Mouse (Mus musculus): Measurements from ENCODE around the gene Ascc1. TPM values are rescaled to one million over a fixed set of nuclear protein-coding genes. Genes with fewer than 3 reads are reported as not detected.
A peak's percentile ranks its signal among the peaks of the same experiment; 100 is the strongest.

The Ascc1 gene
- polyA plus RNA-seq, 1 experiment from 2014 or later = 47.8 TPM

- Histone ChIP-seq H3K4me1 (peaks cover 52% of the 10 kb centered on the region), H3K9ac (no peak overlapping the region), H3K9me3 (replicated peaks) (no peaks in the 10 kb centered on the region), H3K27ac (replicated peaks) (peak overlapping the region; percentile 83), H3K27me3 (no peaks in the 10 kb centered on the region), H3K4me2 (replicated peaks) (no peak overlapping the region), H3K36me3 (no peaks in the 10 kb centered on the region), H3K4me3 (replicated peaks) (no peak overlapping the region)
- ATAC-seq (ENCODE audit: insufficient number of reproducible peaks, low FRiP score, low TSS enrichment, low read depth) = no peak
- 71% methylated on average over 5 of the region's 5 CpGs for WGBS
These were observed 24.8 kb upstream of the Ascc1 start for GRCm38 (mm10) chr10:59977715-59978343.

GRCm38 (mm10) chr10:59978401-59978800 lies 24.2 kb upstream of the Ascc1 start:
- ATAC-seq (ENCODE audit: insufficient number of reproducible peaks, low FRiP score, low TSS enrichment, low read depth) = no peak
- Histone ChIP-seq H3K27me3 (no peaks in the 10 kb centered on the region), H3K4me2 (replicated peaks) (no peak overlapping the region), H3K4me1 (peaks cover 47% of the 10 kb centered on the region), H3K36me3 (no peaks in the 10 kb centered on the region), H3K4me3 (replicated peaks) (no peak overlapping the region), H3K27ac (replicated peaks) (peak overlapping the region; percentile 83), H3K9ac (no peak overlapping the region), H3K9me3 (replicated peaks) (no peaks in the 10 kb centered on the region)
- 51% methylated on average over 2 of the region's 2 CpGs for WGBS

GRCm38 (mm10) chr10:59978873-59979743 lies 23.5 kb upstream of the Ascc1 start:
- H3K9me3 ChIP-seq (replicated peaks) = no peaks in the 10 kb centered on the region
- H3K27me3 ChIP-seq = no peaks in the 10 kb centered on the region
- no peak overlapping the region for H3K9ac ChIP-seq
- H3K27ac ChIP-seq (replicated peaks) = peak overlapping the region; percentile 83
- 22% methylated on average over 11 of the region's 11 CpGs for WGBS
- no peaks in the 10 kb centered on the region for H3K36me3 ChIP-seq
- no peak overlapping the region for H3K4me3 ChIP-seq (replicated peaks)
- H3K4me2 ChIP-seq (replicated peaks) = no peak overlapping the region
- peak; percentile 74 for ATAC-seq (ENCODE audit: insufficient number of reproducible peaks, low FRiP score, low TSS enrichment, low read depth)
- H3K4me1 ChIP-seq = peaks cover 40% of the 10 kb centered on the region

GRCm38 (mm10) chr10:59980815-59981244 lies 21.8 kb upstream of the Ascc1 start:
- H3K4me1 ChIP-seq = peaks cover 26% of the 10 kb centered on the region
- no peak for ATAC-seq (ENCODE audit: insufficient number of reproducible peaks, low FRiP score, low TSS enrichment, low read depth)
- no peak overlapping the region for H3K9ac ChIP-seq
- no peaks in the 10 kb centered on the region for H3K27me3 ChIP-seq
- WGBS = 79% methylated on average over 6 of the region's 6 CpGs
- no peak overlapping the region for H3K4me2 ChIP-seq (replicated peaks)
- H3K9me3 ChIP-seq (replicated peaks) = no peaks in the 10 kb centered on the region
- H3K27ac ChIP-seq (replicated peaks) = no peak overlapping the region
- peaks cover 8% of the 10 kb centered on the region for H3K36me3 ChIP-seq
- no peak overlapping the region for H3K4me3 ChIP-seq (replicated peaks)

GRCm38 (mm10) chr10:59981336-59981735 lies 21.3 kb upstream of the Ascc1 start:
- H3K9ac ChIP-seq = no peak overlapping the region
- ATAC-seq (ENCODE audit: insufficient number of reproducible peaks, low FRiP score, low TSS enrichment, low read depth) = no peak
- no peaks in the 10 kb centered on the region for H3K27me3 ChIP-seq
- peaks cover 12% of the 10 kb centered on the region for H3K36me3 ChIP-seq
- peak overlapping the region; percentile 28; the same call in 1 of the 2 replicates for H3K27ac ChIP-seq (replicated peaks)
- no peak overlapping the region for H3K4me2 ChIP-seq (replicated peaks)
- WGBS = 80% methylated on average over 4 of the region's 4 CpGs
- no peak overlapping the region for H3K4me3 ChIP-seq (replicated peaks)
- no peaks in the 10 kb centered on the region for H3K9me3 ChIP-seq (replicated peaks)
- H3K4me1 ChIP-seq = peaks cover 26% of the 10 kb centered on the region

- WGBS = 72% methylated on average over 9 of the region's 9 CpGs
- no peaks in the 10 kb centered on the region for H3K27me3 ChIP-seq
- H3K4me3 ChIP-seq (replicated peaks) = no peak overlapping the region
- H3K9ac ChIP-seq = no peak overlapping the region
- peak overlapping the region; percentile 28; the same call in 1 of the 2 replicates for H3K27ac ChIP-seq (replicated peaks)
- peaks cover 12% of the 10 kb centered on the region for H3K36me3 ChIP-seq
- no peak overlapping the region for H3K4me2 ChIP-seq (replicated peaks)
- no peaks in the 10 kb centered on the region for H3K9me3 ChIP-seq (replicated peaks)
- ATAC-seq (ENCODE audit: insufficient number of reproducible peaks, low FRiP score, low TSS enrichment, low read depth) = no peak
- H3K4me1 ChIP-seq = peaks cover 26% of the 10 kb centered on the region
These were observed 20.8 kb upstream of the Ascc1 start for GRCm38 (mm10) chr10:59981792-59982191.

- H3K36me3 ChIP-seq = peaks cover 18% of the 10 kb centered on the region
- no peaks in the 10 kb centered on the region for H3K27me3 ChIP-seq
- no peak overlapping the region for H3K27ac ChIP-seq (replicated peaks)
- 90% methylated on average over 12 of the region's 12 CpGs for WGBS
- ATAC-seq (ENCODE audit: insufficient number of reproducible peaks, low FRiP score, low TSS enrichment, low read depth) = no peak
- no peak overlapping the region for H3K9ac ChIP-seq
- no peak overlapping the region for H3K4me2 ChIP-seq (replicated peaks)
- no peaks in the 10 kb centered on the region for H3K9me3 ChIP-seq (replicated peaks)
- H3K4me1 ChIP-seq = peaks cover 25% of the 10 kb centered on the region
- H3K4me3 ChIP-seq (replicated peaks) = no peak overlapping the region
These were observed 20.2 kb upstream of the Ascc1 start for GRCm38 (mm10) chr10:59982379-59982873.

GRCm38 (mm10) chr10:59988036-59988435 lies 14.6 kb upstream of the Ascc1 start:
- Histone ChIP-seq H3K27me3 (no peaks in the 10 kb centered on the region), H3K4me2 (replicated peaks) (no peak overlapping the region), H3K9ac (no peak overlapping the region), H3K36me3 (peaks cover 63% of the 10 kb centered on the region), H3K4me3 (replicated peaks) (no peak overlapping the region), H3K9me3 (replicated peaks) (no peaks in the 10 kb centered on the region), H3K4me1 (no peaks in the 10 kb centered on the region), H3K27ac (replicated peaks) (no peak overlapping the region)
- WGBS = 87% methylated on average over 4 of the region's 4 CpGs
- ATAC-seq (ENCODE audit: insufficient number of reproducible peaks, low FRiP score, low TSS enrichment, low read depth) = no peak

GRCm38 (mm10) chr10:59990393-59990792 lies 12.2 kb upstream of the Ascc1 start:
- Histone ChIP-seq H3K27ac (replicated peaks) (no peak overlapping the region), H3K9me3 (replicated peaks) (no peaks in the 10 kb centered on the region), H3K9ac (no peak overlapping the region), H3K36me3 (peaks cover 72% of the 10 kb centered on the region), H3K4me2 (replicated peaks) (no peak overlapping the region), H3K27me3 (no peaks in the 10 kb centered on the region), H3K4me3 (replicated peaks) (no peak overlapping the region), H3K4me1 (no peaks in the 10 kb centered on the region)
- 94% methylated on average over 9 of the region's 9 CpGs for WGBS
- ATAC-seq (ENCODE audit: insufficient number of reproducible peaks, low FRiP score, low TSS enrichment, low read depth) = no peak

GRCm38 (mm10) chr10:59991262-59991880 lies 11.2 kb upstream of the Ascc1 start:
- Histone ChIP-seq H3K4me3 (replicated peaks) (no peak overlapping the region), H3K4me2 (replicated peaks) (no peak overlapping the region), H3K27ac (replicated peaks) (no peak overlapping the region), H3K9me3 (replicated peaks) (no peaks in the 10 kb centered on the region), H3K27me3 (no peaks in the 10 kb centered on the region), H3K9ac (no peak overlapping the region), H3K36me3 (peaks cover 74% of the 10 kb centered on the region), H3K4me1 (no peaks in the 10 kb centered on the region)
- 76% methylated on average over 9 of the region's 9 CpGs for WGBS
- no peak for ATAC-seq (ENCODE audit: insufficient number of reproducible peaks, low FRiP score, low TSS enrichment, low read depth)

GRCm38 (mm10) chr10:59992024-59992423 lies 10.6 kb upstream of the Ascc1 start:
- no peak overlapping the region for H3K27ac ChIP-seq (replicated peaks)
- no peaks in the 10 kb centered on the region for H3K27me3 ChIP-seq
- WGBS = 90% methylated on average over 8 of the region's 8 CpGs
- peaks cover 75% of the 10 kb centered on the region for H3K36me3 ChIP-seq
- no peaks in the 10 kb centered on the region for H3K4me1 ChIP-seq
- H3K9ac ChIP-seq = no peak overlapping the region
- ATAC-seq (ENCODE audit: insufficient number of reproducible peaks, low FRiP score, low TSS enrichment, low read depth) = no peak
- H3K4me3 ChIP-seq (replicated peaks) = no peak overlapping the region
- H3K4me2 ChIP-seq (replicated peaks) = no peak overlapping the region
- H3K9me3 ChIP-seq (replicated peaks) = no peaks in the 10 kb centered on the region
